Mouse (Mus musculus) adrenal gland, postnatal 14 days (tissue): ENCODE measurements at regions not wholly inside any gene's neighbourhood (a gene's known extent, or its start where the extent isn't known, plus 50 kb on each side); places are given as distances from the start of the nearest gene placed in this dataset.

Experiments
- DNase-seq: peaks from one replicate; pipeline ENCODE4 v3.0.0; 2021; ENCODE audit warnings: mixed read lengths

DNA sequence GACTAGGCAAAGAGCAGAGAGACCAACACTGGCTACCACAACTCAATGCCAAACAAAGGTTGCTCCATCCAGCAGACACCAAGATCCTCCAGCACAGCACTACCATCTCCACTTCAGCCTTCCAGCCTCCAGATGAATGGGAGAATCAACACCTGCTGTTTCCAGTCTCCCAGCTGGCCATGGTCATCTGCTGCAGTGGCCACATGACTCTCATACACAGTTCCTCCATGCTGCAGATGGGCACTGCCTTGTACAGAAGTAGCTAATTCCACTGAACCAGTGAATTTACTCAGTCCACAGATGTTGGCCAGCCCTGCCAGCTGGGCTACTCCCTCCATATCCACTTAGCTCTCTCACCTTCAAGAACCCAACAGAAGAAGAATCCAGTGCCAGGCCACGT, 63.0 kb upstream of the Vstm5 start:
- no peak for DNase-seq

DNA sequence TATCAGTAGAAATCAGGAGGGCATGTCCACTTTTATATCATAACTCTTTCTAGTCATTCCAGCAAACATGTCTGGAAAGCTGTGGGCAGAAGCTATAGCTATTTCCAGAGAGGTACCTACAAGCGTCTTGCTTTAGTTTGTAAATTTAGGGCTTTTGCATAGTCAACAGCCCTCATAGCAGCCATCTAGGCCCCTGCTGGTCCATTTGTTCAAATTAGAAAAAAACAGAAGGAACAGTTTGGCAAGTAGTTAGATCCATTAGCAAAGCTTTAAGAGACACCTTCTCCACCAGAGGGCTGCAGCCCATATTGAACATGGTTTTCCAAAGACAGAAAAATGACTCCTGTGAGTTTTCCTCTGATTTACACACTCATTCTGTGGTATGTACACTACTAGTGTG, 63.4 kb upstream of the Vstm5 start:
- no peak for DNase-seq

DNA sequence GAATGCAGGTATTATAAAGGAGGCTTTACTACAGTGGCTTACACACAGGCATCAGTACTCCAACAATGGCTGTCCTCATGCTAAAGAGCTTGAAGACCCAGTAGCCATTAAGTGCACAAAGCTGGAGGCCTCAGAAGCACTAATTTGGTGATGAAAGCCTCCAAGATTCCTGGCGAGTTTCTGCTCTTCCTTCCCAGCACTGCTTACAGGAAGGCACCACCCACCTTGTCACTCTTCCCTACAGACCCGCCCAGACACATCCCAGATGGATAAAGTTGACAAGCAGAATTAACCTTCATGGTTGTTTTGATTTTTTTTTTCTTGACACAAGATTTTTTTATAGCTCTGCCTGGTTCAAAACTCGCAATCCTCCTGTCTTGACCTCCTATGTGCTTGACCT, 59.0 kb upstream of the Hephl1 start:
- no peak for DNase-seq

DNA sequence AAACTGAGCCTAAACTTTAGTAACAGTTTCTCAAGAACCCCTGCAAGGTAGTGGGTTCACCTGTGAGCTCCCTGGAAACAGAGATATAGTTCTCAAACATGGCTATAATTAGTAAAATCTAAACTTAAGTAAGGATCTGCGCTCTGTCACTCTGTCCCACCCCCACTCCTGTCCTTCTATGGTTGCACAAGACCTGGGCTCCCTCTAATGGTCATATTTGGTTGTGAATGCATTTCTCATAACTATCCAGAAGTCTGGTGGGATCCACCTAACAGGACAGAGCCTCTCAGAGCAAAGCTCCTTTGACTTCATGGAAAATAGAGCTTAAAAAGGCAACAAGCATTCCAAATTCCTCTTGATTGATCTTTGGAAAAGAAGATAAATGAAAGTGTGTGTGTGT, 57.8 kb upstream of the Hephl1 start:
- peak; percentile 30 for DNase-seq

DNA sequence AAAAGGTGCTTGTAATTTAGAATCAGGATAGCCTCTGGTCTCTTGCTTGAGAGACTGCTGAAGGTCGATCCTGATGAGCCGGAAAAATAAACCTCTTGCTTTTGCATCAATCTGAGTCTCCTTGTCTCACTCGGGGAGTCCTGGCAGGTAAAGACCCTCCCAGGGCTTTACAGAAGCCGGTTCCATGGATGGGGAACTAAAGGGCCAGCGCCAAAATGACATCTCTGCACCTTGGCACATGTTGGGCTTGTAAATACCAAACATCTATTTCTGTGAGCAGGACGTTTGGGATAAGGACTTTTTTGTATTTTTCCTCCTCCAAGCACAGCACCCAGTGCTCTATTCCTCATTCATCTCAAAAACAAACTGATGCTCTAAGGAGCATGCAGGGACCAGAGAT, 57.1 kb upstream of the Hephl1 start:
- no peak for DNase-seq

DNA sequence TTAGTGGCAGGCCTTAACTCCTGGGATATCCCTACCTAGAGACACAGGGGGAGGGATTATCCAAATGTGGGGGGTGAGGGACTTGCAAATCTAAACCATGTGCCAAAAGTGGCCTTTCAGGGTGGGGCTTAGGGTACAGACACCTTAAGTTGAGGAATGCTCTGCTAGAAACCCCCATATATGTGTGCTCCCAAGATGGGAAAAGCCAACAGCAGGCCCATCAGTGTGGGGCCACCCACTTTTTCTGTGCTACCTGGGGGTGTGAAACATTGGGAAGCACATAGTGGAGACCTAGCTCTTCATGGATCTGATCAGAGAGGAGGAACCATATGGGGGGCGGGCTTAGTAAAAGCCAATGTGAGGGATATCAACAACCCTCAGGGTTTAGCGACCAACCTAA, 55.0 kb upstream of the Hephl1 start:
- DNase-seq: no peak

DNA sequence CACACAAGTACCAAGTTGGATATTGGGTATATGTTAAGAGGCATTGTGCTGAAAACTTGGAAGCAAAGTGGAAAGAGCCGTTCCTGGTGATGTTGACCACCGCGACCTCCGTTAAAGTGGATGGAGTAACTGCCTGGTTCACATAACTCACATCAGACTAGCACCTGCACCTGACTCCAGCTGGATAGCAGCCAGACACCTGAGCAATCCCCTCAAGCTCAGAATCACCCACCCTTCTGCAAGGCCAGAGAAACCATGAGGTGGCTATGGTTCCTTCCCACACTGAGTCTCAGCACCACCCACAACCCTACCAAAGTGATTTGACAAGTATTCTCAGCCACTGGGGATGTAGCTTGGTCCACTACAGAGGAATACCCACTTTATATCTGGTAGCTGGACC, 54.6 kb upstream of the Hephl1 start:
- no peak for DNase-seq
